Mouse (Mus musculus) limb, embryonic 15.5 days (tissue): ENCODE data around the gene Tifa. TPM values are rescaled to one million over a fixed set of nuclear protein-coding genes. Genes with fewer than 3 reads are reported as not detected.
A peak's percentile ranks its signal among the peaks of the same experiment; 100 is the strongest.

Experiments used
- ATAC-seq: fragments of 200-750 bp; cut with Nextera tagmentation; 2 replicates; pipeline ENCODE4 v1.8.0; 2017; ENCODE audit warnings: low read depth, moderate TSS enrichment; ENCODE audit not compliant: insufficient number of reproducible peaks, low FRiP score, low TSS enrichment
- H3K27ac ChIP-seq: fragments of 300-500 bp; sonication (generic); 2 replicates; pipeline ENCODE4 v1.5.1; 2015; ENCODE audit warnings: moderate library complexity, mild to moderate bottlenecking, inconsistent platforms
- H3K27me3 ChIP-seq: fragments of 300-500 bp; sonication (generic); 2 replicates; pipeline ENCODE4 v1.6.1; 2015; ENCODE audit warnings: inconsistent platforms
- H3K36me3 ChIP-seq: fragments of 300-500 bp; sonication (generic); 2 replicates; pipeline ENCODE4 v1.6.1; 2015; ENCODE audit warnings: inconsistent platforms
- H3K4me1 ChIP-seq: fragments of 300-500 bp; sonication (generic); 2 replicates; pipeline ENCODE4 v1.6.1; 2015; ENCODE audit warnings: inconsistent platforms
- H3K4me2 ChIP-seq: fragments of 300-500 bp; sonication (generic); 2 replicates; pipeline ENCODE4 v1.6.1; 2015; ENCODE audit warnings: mild to moderate bottlenecking, inconsistent platforms
- H3K4me3 ChIP-seq: fragments of 300-500 bp; sonication (generic); 2 replicates; pipeline ENCODE4 v1.5.1; 2015; ENCODE audit warnings: mild to moderate bottlenecking, inconsistent platforms
- H3K9ac ChIP-seq: fragments of 300-500 bp; sonication (generic); 2 replicates; pipeline ENCODE4 v1.6.1; 2015; ENCODE audit warnings: inconsistent platforms
- H3K9me3 ChIP-seq: fragments of 300-500 bp; sonication (generic); 2 replicates; pipeline ENCODE4 v1.6.1; 2016; ENCODE audit warnings: inconsistent platforms
- WGBS: fragments of 180-500 bp; shearing (Covaris S2); methylation state at CpG from one replicate; pipeline ENCODE4 v1.1.7; 2015; 5-methylcytosine and 5-hydroxymethylcytosine counted together
- polyA plus RNA-seq: library from polyadenylated mRNA; unstranded; fragments of >200 nt; fragmentation: Nextera tagmentation; extraction: Ambion mirVana; gene quantifications from 2 replicates; pipeline ENCODE4 v1.2.1, GENCODE M21; 2015

The Tifa gene
- polyA plus RNA-seq, 1 experiment from 2014 or later, result 3.3 TPM

DNA sequence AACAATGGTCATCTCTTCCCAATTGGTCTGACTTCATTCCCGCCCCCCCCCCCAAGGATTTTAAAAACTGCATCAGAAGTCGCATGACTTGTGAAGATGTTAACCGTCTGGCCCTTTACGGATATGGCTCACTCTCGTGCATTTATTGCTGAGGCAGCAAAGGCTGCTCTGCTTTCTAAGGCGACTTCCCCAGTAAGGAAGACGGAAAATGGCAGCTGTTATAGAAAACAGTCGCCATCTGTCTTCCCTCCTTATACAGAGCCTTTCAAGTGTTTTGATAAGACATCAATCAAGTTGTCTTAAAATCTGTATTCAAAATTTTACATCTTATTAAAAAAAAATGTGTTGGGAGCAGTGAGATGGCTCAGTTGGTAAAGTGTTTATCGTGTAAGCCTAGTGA is 63.1 kb downstream of the Tifa start:
- no peaks in the 10 kb centered on the region for H3K4me1 ChIP-seq
- H3K4me3 ChIP-seq, result no peak overlapping the region
- H3K36me3 ChIP-seq, result no peaks in the 10 kb centered on the region
- no peaks in the 10 kb centered on the region for H3K9me3 ChIP-seq
- H3K27me3 ChIP-seq, result no peaks in the 10 kb centered on the region
- no peak overlapping the region for H3K27ac ChIP-seq
- H3K9ac ChIP-seq, result no peak overlapping the region
- no peak overlapping the region for H3K4me2 ChIP-seq
- WGBS, result 68% methylated on average over 9 of the region's 9 CpGs
- no peak for ATAC-seq

- Histone ChIP-seq H3K27ac (no peak overlapping the region), H3K27me3 (no peaks in the 10 kb centered on the region), H3K4me2 (no peak overlapping the region), H3K9me3 (no peaks in the 10 kb centered on the region), H3K36me3 (no peaks in the 10 kb centered on the region), H3K4me1 (no peaks in the 10 kb centered on the region), H3K4me3 (no peak overlapping the region), H3K9ac (no peak overlapping the region)
- no peak for ATAC-seq
- WGBS, result 22% methylated on average over 15 of the region's 15 CpGs
Observed at GRCm38 (mm10) chr3:127853431-127854206, 64.0 kb downstream of the Tifa start.

- 74% methylated on average over 11 of the region's 11 CpGs for WGBS
- no peak for ATAC-seq
- H3K4me1 ChIP-seq, result peaks cover 5% of the 10 kb centered on the region; the same call in 1 of the 2 replicates
- H3K9me3 ChIP-seq, result no peaks in the 10 kb centered on the region
- H3K4me2 ChIP-seq, result no peak overlapping the region
- H3K27me3 ChIP-seq, result no peaks in the 10 kb centered on the region
- no peaks in the 10 kb centered on the region for H3K36me3 ChIP-seq
- H3K9ac ChIP-seq, result no peak overlapping the region
- H3K4me3 ChIP-seq, result no peak overlapping the region
- peak overlapping the region; percentile 34 for H3K27ac ChIP-seq
Observed at GRCm38 (mm10) chr3:127861340-127861739, 71.7 kb downstream of the Tifa start.

GRCm38 (mm10) chr3:127862479-127862878 is 72.9 kb downstream of the Tifa start:
- Histone ChIP-seq H3K9me3 (no peaks in the 10 kb centered on the region), H3K9ac (no peak overlapping the region), H3K27ac (no peak overlapping the region), H3K4me3 (no peak overlapping the region), H3K27me3 (no peaks in the 10 kb centered on the region), H3K36me3 (no peaks in the 10 kb centered on the region), H3K4me2 (no peak overlapping the region), H3K4me1 (peaks cover 5% of the 10 kb centered on the region; the same call in 1 of the 2 replicates)
- 63% methylated on average over 4 of the region's 4 CpGs for WGBS
- ATAC-seq, result no peak

DNA sequence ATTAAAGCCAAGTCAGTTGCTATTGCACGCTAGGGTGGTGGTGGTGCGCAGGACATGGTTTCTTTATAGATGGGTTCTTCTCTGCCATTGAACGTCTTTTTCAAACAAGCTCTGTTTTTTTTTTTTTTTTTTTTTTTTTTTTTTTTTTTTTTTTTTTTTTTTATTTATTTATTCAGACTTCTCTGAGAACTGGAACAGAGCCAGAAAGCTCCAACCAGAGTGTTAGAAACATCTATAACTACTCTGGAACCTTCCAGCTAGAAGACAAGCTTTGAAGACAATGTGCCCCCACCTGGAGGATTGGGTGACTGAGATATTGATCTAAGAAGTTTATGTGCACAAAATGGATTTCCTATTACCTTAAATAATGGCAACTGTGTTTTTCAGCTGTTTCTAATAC is 74.0 kb downstream of the Tifa start:
- H3K36me3 ChIP-seq, result no peaks in the 10 kb centered on the region
- peaks cover 5% of the 10 kb centered on the region; the same call in 1 of the 2 replicates for H3K4me1 ChIP-seq
- WGBS, result 56% methylated on average over 3 of the region's 3 CpGs
- H3K27ac ChIP-seq, result no peak overlapping the region
- H3K27me3 ChIP-seq, result no peaks in the 10 kb centered on the region
- no peak overlapping the region for H3K4me3 ChIP-seq
- H3K9me3 ChIP-seq, result no peaks in the 10 kb centered on the region
- no peak overlapping the region for H3K9ac ChIP-seq
- H3K4me2 ChIP-seq, result no peak overlapping the region
- no peak for ATAC-seq

DNA sequence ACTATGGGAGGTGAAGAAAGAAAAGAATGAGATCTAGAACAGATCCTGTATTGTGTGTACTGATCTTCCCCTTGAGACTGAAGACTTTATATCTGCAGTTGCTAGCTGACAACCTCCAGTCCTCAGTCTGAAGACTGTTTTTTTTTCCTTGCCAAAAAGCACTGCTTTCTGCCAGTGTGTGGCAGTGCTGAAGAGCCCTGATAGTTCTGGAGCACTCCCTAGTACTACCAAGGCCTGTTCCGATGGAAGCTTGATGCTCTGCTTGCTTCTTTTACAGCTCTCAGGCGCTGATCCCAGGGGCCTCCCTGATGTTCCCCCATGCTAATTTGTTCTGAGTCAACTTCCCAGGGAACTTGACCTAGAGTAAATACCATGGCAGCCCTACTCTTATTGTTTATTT is 74.6 kb downstream of the Tifa start:
- ATAC-seq, result no peak
- no peak overlapping the region for H3K9ac ChIP-seq
- peaks cover 5% of the 10 kb centered on the region; the same call in 1 of the 2 replicates for H3K4me1 ChIP-seq
- no peak overlapping the region for H3K27ac ChIP-seq
- H3K4me2 ChIP-seq, result no peak overlapping the region
- H3K9me3 ChIP-seq, result no peaks in the 10 kb centered on the region
- H3K36me3 ChIP-seq, result no peaks in the 10 kb centered on the region
- WGBS, result 33% methylated on average over 2 of the region's 2 CpGs
- H3K4me3 ChIP-seq, result no peak overlapping the region
- H3K27me3 ChIP-seq, result no peaks in the 10 kb centered on the region

GRCm38 (mm10) chr3:127868046-127868758 is 78.6 kb downstream of the Tifa start:
- Histone ChIP-seq H3K27me3 (no peaks in the 10 kb centered on the region), H3K36me3 (no peaks in the 10 kb centered on the region), H3K4me1 (peaks cover 5% of the 10 kb centered on the region; the same call in 1 of the 2 replicates), H3K9me3 (no peaks in the 10 kb centered on the region), H3K4me3 (no peak overlapping the region), H3K9ac (no peak overlapping the region), H3K4me2 (no peak overlapping the region), H3K27ac (no peak overlapping the region)
- WGBS, result 73% methylated on average over 9 of the region's 9 CpGs
- ATAC-seq, result no peak

GRCm38 (mm10) chr3:127868880-127869279 is 79.3 kb downstream of the Tifa start:
- Histone ChIP-seq H3K4me1 (peaks cover 5% of the 10 kb centered on the region; the same call in 1 of the 2 replicates), H3K27ac (no peak overlapping the region), H3K9me3 (no peaks in the 10 kb centered on the region), H3K4me3 (no peak overlapping the region), H3K4me2 (no peak overlapping the region), H3K36me3 (no peaks in the 10 kb centered on the region), H3K27me3 (no peaks in the 10 kb centered on the region), H3K9ac (no peak overlapping the region)
- no peak for ATAC-seq
- WGBS, result 59% methylated on average over 5 of the region's 5 CpGs

DNA sequence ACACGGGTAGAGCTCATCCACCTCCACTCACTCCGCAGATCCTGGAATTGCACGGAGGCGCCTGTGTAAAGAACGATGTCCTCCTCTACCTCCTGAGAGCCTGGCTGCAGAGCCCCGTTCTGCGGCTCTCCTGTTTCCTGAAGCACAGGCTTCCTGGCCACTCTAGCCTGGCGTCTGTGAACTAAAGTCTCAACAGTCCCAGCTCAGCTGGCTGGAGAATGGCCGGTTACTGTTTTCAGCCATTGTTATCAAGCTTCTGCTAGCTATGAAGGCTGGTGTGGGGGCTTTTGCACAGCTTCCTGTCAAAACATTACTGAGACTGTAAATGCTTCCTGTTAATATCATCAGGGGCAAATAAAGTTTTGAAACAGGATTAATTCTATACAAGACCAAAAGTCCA is 82.0 kb downstream of the Tifa start:
- Histone ChIP-seq H3K27me3 (no peaks in the 10 kb centered on the region), H3K9ac (no peak overlapping the region), H3K27ac (peak overlapping the region; percentile 38; the same call in 1 of the 2 replicates), H3K9me3 (no peaks in the 10 kb centered on the region), H3K36me3 (no peaks in the 10 kb centered on the region), H3K4me2 (no peak overlapping the region), H3K4me1 (no peaks in the 10 kb centered on the region), H3K4me3 (no peak overlapping the region)
- 73% methylated on average over 9 of the region's 9 CpGs for WGBS
- no peak for ATAC-seq

DNA sequence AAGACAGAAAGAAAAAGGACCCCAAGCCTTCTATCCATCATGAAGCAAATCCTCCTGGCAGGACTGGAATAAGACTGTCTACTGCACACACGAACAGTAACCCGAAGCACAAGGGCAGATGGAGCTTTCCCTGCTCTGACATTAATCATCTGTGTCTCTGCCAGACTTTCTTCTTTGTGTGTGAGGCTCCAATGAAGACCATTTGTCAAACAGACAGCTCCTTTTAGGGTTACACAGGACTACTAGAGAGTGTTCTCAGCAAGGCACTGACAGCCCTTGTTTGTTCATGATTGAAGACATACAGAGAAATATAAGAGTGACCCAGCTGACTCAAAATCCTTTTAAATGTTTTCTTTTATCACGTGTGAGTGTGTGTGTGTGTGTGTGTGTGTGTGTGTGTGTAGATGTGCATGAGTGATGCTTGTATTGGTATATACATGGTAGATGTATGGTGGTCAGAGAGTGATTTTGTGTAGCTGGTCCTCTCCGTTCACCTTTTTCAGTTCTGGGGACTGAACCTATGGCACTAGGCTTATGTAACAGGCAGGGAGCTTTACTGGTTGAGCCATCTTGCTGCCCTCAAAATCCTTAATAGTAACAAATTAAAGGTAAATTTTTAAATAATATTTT is 84.8 kb downstream of the Tifa start:
- Histone ChIP-seq H3K4me3 (no peak overlapping the region), H3K36me3 (no peaks in the 10 kb centered on the region), H3K9ac (no peak overlapping the region), H3K4me1 (no peaks in the 10 kb centered on the region), H3K4me2 (no peak overlapping the region), H3K9me3 (no peaks in the 10 kb centered on the region), H3K27me3 (no peaks in the 10 kb centered on the region), H3K27ac (no peak overlapping the region)
- 36% methylated on average over 4 of the region's 4 CpGs for WGBS
- no peak for ATAC-seq

GRCm38 (mm10) chr3:127875059-127875458 is 85.5 kb downstream of the Tifa start:
- Histone ChIP-seq H3K36me3 (no peaks in the 10 kb centered on the region), H3K27me3 (no peaks in the 10 kb centered on the region), H3K27ac (no peak overlapping the region), H3K4me2 (no peak overlapping the region), H3K4me1 (no peaks in the 10 kb centered on the region), H3K9ac (no peak overlapping the region), H3K9me3 (no peaks in the 10 kb centered on the region), H3K4me3 (no peak overlapping the region)
- no peak for ATAC-seq
- 82% methylated on average over 7 of the region's 7 CpGs for WGBS

DNA sequence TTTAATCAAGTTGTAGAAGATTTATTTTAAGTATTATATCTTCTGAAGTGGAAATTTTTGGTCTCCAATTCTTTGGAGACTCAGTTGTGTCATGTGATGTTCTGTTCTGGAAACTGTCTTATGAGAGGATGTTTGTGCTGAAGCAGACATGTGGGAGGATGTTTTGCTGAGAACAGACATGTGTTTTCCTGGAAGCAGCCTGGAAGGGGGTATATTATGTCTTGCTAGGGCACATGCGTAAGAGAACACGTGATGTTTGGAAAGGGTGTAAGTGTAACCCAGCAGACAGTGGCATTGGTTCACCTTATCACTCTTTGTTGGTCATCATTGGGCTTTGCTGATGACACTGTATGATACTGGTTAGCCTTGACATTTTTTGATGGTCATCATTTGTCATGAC is 85.9 kb downstream of the Tifa start:
- Histone ChIP-seq H3K9ac (no peak overlapping the region), H3K4me2 (no peak overlapping the region), H3K4me1 (no peaks in the 10 kb centered on the region), H3K4me3 (no peak overlapping the region), H3K9me3 (no peaks in the 10 kb centered on the region), H3K27ac (no peak overlapping the region), H3K27me3 (no peaks in the 10 kb centered on the region), H3K36me3 (no peaks in the 10 kb centered on the region)
- ATAC-seq, result no peak
- 91% methylated on average over 2 of the region's 2 CpGs for WGBS
